19 mouse cellular contexts compared by ENCODE assay signal in the genomic region with DNA sequence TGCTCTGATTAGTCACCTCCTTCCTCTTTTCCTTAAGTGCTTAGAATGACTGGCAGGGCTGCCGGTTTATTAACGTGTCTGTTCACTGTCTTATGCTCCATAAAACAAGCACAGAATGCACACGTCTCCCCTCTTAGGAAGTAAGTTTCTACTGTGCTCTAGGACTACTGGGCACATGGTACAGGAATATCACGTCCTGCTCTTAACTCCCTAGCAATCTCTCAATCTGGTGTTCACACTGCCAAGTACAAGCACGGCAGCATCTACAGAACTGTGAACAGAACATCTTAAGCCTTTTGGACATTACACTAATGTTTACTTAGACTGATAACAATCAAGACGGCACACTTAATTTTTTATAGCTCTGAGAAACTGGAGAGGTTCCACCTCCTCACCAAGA. TPM values are rescaled to one million over a fixed set of nuclear protein-coding genes. Genes with fewer than 3 reads are reported as not detected.
"Had no signal": no experiment of that assay in that cellular context is flagged by ENCODE, and none has a peak within 500 bp of the region (broad histone marks: within the 10 kb centered on the region; RNA-seq: fewer than 3 reads in every experiment).

No protein-coding gene starts in this region.

- DNase-seq: liver, postnatal 0 days; lung, adult 2 months; lung, postnatal 36 days; right cerebral cortex, postnatal 14 days; thymus, adult 2 months; thymus, postnatal 25 days; thymus, postnatal 4 days had no signal

- ATAC-seq: liver, postnatal 0 days; midbrain, embryonic 13.5 days; midbrain, embryonic 15.5 days had no signal

- H3K9ac ChIP-seq: liver, embryonic 15.5 days; liver, postnatal 0 days; lung, embryonic 15.5 days; midbrain, embryonic 13.5 days; midbrain, embryonic 15.5 days; neural tube, embryonic 12.5 days; stomach, embryonic 15.5 days had no signal

- H3K4me1 ChIP-seq: liver, embryonic 15.5 days; lung, embryonic 15.5 days; megakaryocyte, embryonic 14.5 days; midbrain, embryonic 13.5 days; neural tube, embryonic 12.5 days; stomach, embryonic 15.5 days had no signal

- H3K36me3 ChIP-seq: liver, embryonic 15.5 days; lung, embryonic 15.5 days; midbrain, embryonic 13.5 days; midbrain, embryonic 15.5 days; neural tube, embryonic 12.5 days; stomach, embryonic 15.5 days had no signal

- H3K27me3 ChIP-seq: liver, embryonic 15.5 days; lung, embryonic 15.5 days; megakaryocyte, embryonic 14.5 days; midbrain, embryonic 13.5 days; midbrain, embryonic 15.5 days; neural tube, embryonic 12.5 days; stomach, embryonic 15.5 days had no signal

- H3K4me2 ChIP-seq: liver, embryonic 15.5 days; lung, embryonic 15.5 days; midbrain, embryonic 11.5 days; midbrain, embryonic 13.5 days; midbrain, embryonic 15.5 days; neural tube, embryonic 12.5 days; stomach, embryonic 15.5 days had no signal

- H3K4me3 ChIP-seq: liver, embryonic 15.5 days; lung, embryonic 15.5 days; megakaryocyte, embryonic 14.5 days; midbrain, embryonic 13.5 days; midbrain, embryonic 15.5 days; neural tube, embryonic 12.5 days; stomach, embryonic 15.5 days had no signal

- H3K9me3 ChIP-seq: liver, embryonic 15.5 days; lung, embryonic 15.5 days; midbrain, embryonic 13.5 days; midbrain, embryonic 15.5 days; neural tube, embryonic 12.5 days; stomach, embryonic 15.5 days had no signal

- H3K27ac ChIP-seq: liver, embryonic 15.5 days; lung, embryonic 15.5 days; macrophage; midbrain, embryonic 13.5 days; midbrain, embryonic 15.5 days; neural tube, embryonic 12.5 days; stomach, embryonic 15.5 days; stomach, postnatal 0 days had no signal

RNA-seq across cellular contexts. Expression of a gene that starts 52.3 kb away (rescaled TPM):
- total RNA-seq: monocyte, adult 5-6 weeks; neutrophil, adult 5-6 weeks had no signal
